Mouse (Mus musculus): Measurements from ENCODE around the gene Igf2bp2. TPM values are rescaled to one million over a fixed set of nuclear protein-coding genes. Genes with fewer than 3 reads are reported as not detected.

The Igf2bp2 gene
- polyA plus RNA-seq, 1 experiment = 89.0 TPM

GRCm38 (mm10) chr16:22152941-22153444, 10.1 kb downstream of the Igf2bp2 start:
- TF ChIP-seq POLR2A (IDR thresholded peaks at IDR 0.05; ENCODE audit: insufficient read depth, low read length) (no peak), EP300 (IDR thresholded peaks at IDR 0.05; ENCODE audit: insufficient read depth, low read depth, low read length) (no peak), CTCF (IDR thresholded peaks at IDR 0.05; ENCODE audit: low read depth, low read length) (no peak)
- Histone ChIP-seq H3K9me3 (replicated peaks; ENCODE audit: control insufficient read depth, insufficient read depth, low read length, poor library complexity, severe bottlenecking) (no peaks in the 10 kb centered on the region), H3K27me3 (ENCODE audit: control insufficient read depth, insufficient read depth, low read length, poor library complexity, severe bottlenecking) (no peaks in the 10 kb centered on the region; the same call in 1 of the 2 replicates), H3K36me3 (ENCODE audit: control insufficient read depth, insufficient read depth, low read length, poor library complexity, severe bottlenecking) (no peaks in the 10 kb centered on the region), H3K4me1 (ENCODE audit: control insufficient read depth, insufficient read depth, low read length) (peaks cover 2% of the 10 kb centered on the region), H3K9ac (ENCODE audit: low read depth, poor library complexity, severe bottlenecking) (no peak overlapping the region), H3K4me3 (ENCODE audit: low read depth, low read length) (no peak overlapping the region), H3K27ac (ENCODE audit: insufficient read depth, low read length) (no peak overlapping the region)

GRCm38 (mm10) chr16:22151706-22152315, 11.3 kb downstream of the Igf2bp2 start:
- Histone ChIP-seq H3K27ac (ENCODE audit: insufficient read depth, low read length) (no peak overlapping the region), H3K27me3 (ENCODE audit: control insufficient read depth, insufficient read depth, low read length, poor library complexity, severe bottlenecking) (no peaks in the 10 kb centered on the region; the same call in 1 of the 2 replicates), H3K9me3 (replicated peaks; ENCODE audit: control insufficient read depth, insufficient read depth, low read length, poor library complexity, severe bottlenecking) (no peaks in the 10 kb centered on the region), H3K9ac (ENCODE audit: low read depth, poor library complexity, severe bottlenecking) (no peak overlapping the region), H3K36me3 (ENCODE audit: control insufficient read depth, insufficient read depth, low read length, poor library complexity, severe bottlenecking) (no peaks in the 10 kb centered on the region), H3K4me1 (ENCODE audit: control insufficient read depth, insufficient read depth, low read length) (peaks cover 2% of the 10 kb centered on the region), H3K4me3 (ENCODE audit: low read depth, low read length) (no peak overlapping the region)
- TF ChIP-seq POLR2A (IDR thresholded peaks at IDR 0.05; ENCODE audit: insufficient read depth, low read length) (no peak), CTCF (IDR thresholded peaks at IDR 0.05; ENCODE audit: low read depth, low read length) (no peak), EP300 (IDR thresholded peaks at IDR 0.05; ENCODE audit: insufficient read depth, low read depth, low read length) (no peak)

GRCm38 (mm10) chr16:22150421-22150820, 12.7 kb downstream of the Igf2bp2 start:
- Histone ChIP-seq H3K27ac (ENCODE audit: insufficient read depth, low read length) (no peak overlapping the region), H3K4me1 (ENCODE audit: control insufficient read depth, insufficient read depth, low read length) (peaks cover 2% of the 10 kb centered on the region), H3K36me3 (ENCODE audit: control insufficient read depth, insufficient read depth, low read length, poor library complexity, severe bottlenecking) (no peaks in the 10 kb centered on the region), H3K9ac (ENCODE audit: low read depth, poor library complexity, severe bottlenecking) (no peak overlapping the region), H3K27me3 (ENCODE audit: control insufficient read depth, insufficient read depth, low read length, poor library complexity, severe bottlenecking) (no peaks in the 10 kb centered on the region; the same call in 1 of the 2 replicates), H3K4me3 (ENCODE audit: low read depth, low read length) (no peak overlapping the region), H3K9me3 (replicated peaks; ENCODE audit: control insufficient read depth, insufficient read depth, low read length, poor library complexity, severe bottlenecking) (no peaks in the 10 kb centered on the region)
- TF ChIP-seq EP300 (IDR thresholded peaks at IDR 0.05; ENCODE audit: insufficient read depth, low read depth, low read length) = no peak
- TF ChIP-seq CTCF (IDR thresholded peaks at IDR 0.05; ENCODE audit: low read depth, low read length) = no peak
- TF ChIP-seq POLR2A (IDR thresholded peaks at IDR 0.05; ENCODE audit: insufficient read depth, low read length) = no peak

- peaks cover 2% of the 10 kb centered on the region for H3K4me1 ChIP-seq (ENCODE audit: control insufficient read depth, insufficient read depth, low read length)
- H3K9ac ChIP-seq (ENCODE audit: low read depth, poor library complexity, severe bottlenecking) = no peak overlapping the region
- H3K9me3 ChIP-seq (replicated peaks; ENCODE audit: control insufficient read depth, insufficient read depth, low read length, poor library complexity, severe bottlenecking) = no peaks in the 10 kb centered on the region
- no peaks in the 10 kb centered on the region for H3K36me3 ChIP-seq (ENCODE audit: control insufficient read depth, insufficient read depth, low read length, poor library complexity, severe bottlenecking)
- no peak overlapping the region for H3K27ac ChIP-seq (ENCODE audit: insufficient read depth, low read length)
- TF ChIP-seq POLR2A (IDR thresholded peaks at IDR 0.05; ENCODE audit: insufficient read depth, low read length) (no peak), CTCF (IDR thresholded peaks at IDR 0.05; ENCODE audit: low read depth, low read length) (no peak), EP300 (IDR thresholded peaks at IDR 0.05; ENCODE audit: insufficient read depth, low read depth, low read length) (no peak)
- H3K4me3 ChIP-seq (ENCODE audit: low read depth, low read length) = no peak overlapping the region
- H3K27me3 ChIP-seq (ENCODE audit: control insufficient read depth, insufficient read depth, low read length, poor library complexity, severe bottlenecking) = no peaks in the 10 kb centered on the region; the same call in 1 of the 2 replicates
Measured at GRCm38 (mm10) chr16:22149659-22150345, 13.3 kb downstream of the Igf2bp2 start.

- TF ChIP-seq EP300 (IDR thresholded peaks at IDR 0.05; ENCODE audit: insufficient read depth, low read depth, low read length) (no peak), POLR2A (IDR thresholded peaks at IDR 0.05; ENCODE audit: insufficient read depth, low read length) (no peak), CTCF (IDR thresholded peaks at IDR 0.05; ENCODE audit: low read depth, low read length) (no peak)
- H3K27me3 ChIP-seq (ENCODE audit: control insufficient read depth, insufficient read depth, low read length, poor library complexity, severe bottlenecking) = no peaks in the 10 kb centered on the region; the same call in 1 of the 2 replicates
- no peak overlapping the region for H3K4me3 ChIP-seq (ENCODE audit: low read depth, low read length)
- no peaks in the 10 kb centered on the region for H3K36me3 ChIP-seq (ENCODE audit: control insufficient read depth, insufficient read depth, low read length, poor library complexity, severe bottlenecking)
- H3K4me1 ChIP-seq (ENCODE audit: control insufficient read depth, insufficient read depth, low read length) = peaks cover 2% of the 10 kb centered on the region
- H3K9me3 ChIP-seq (replicated peaks; ENCODE audit: control insufficient read depth, insufficient read depth, low read length, poor library complexity, severe bottlenecking) = no peaks in the 10 kb centered on the region
- H3K27ac ChIP-seq (ENCODE audit: insufficient read depth, low read length) = no peak overlapping the region
- no peak overlapping the region for H3K9ac ChIP-seq (ENCODE audit: low read depth, poor library complexity, severe bottlenecking)
Measured at GRCm38 (mm10) chr16:22149076-22149475, 14.0 kb downstream of the Igf2bp2 start.

GRCm38 (mm10) chr16:22147131-22147530, 16.0 kb downstream of the Igf2bp2 start:
- Histone ChIP-seq H3K4me3 (ENCODE audit: low read depth, low read length) (no peak overlapping the region), H3K4me1 (ENCODE audit: control insufficient read depth, insufficient read depth, low read length) (peaks cover 2% of the 10 kb centered on the region), H3K27ac (ENCODE audit: insufficient read depth, low read length) (no peak overlapping the region), H3K9ac (ENCODE audit: low read depth, poor library complexity, severe bottlenecking) (no peak overlapping the region), H3K27me3 (ENCODE audit: control insufficient read depth, insufficient read depth, low read length, poor library complexity, severe bottlenecking) (no peaks in the 10 kb centered on the region; the same call in 1 of the 2 replicates), H3K36me3 (ENCODE audit: control insufficient read depth, insufficient read depth, low read length, poor library complexity, severe bottlenecking) (no peaks in the 10 kb centered on the region), H3K9me3 (replicated peaks; ENCODE audit: control insufficient read depth, insufficient read depth, low read length, poor library complexity, severe bottlenecking) (no peaks in the 10 kb centered on the region; the same call in 1 of the 2 replicates)
- TF ChIP-seq CTCF (IDR thresholded peaks at IDR 0.05; ENCODE audit: low read depth, low read length) (no peak), EP300 (IDR thresholded peaks at IDR 0.05; ENCODE audit: insufficient read depth, low read depth, low read length) (no peak), POLR2A (IDR thresholded peaks at IDR 0.05; ENCODE audit: insufficient read depth, low read length) (no peak)

Measured in ES-Bruce4 (cell line).